Mouse (Mus musculus) left cerebral cortex, postnatal 10 days (tissue): Measurements from ENCODE around the gene Itga2. TPM values are rescaled to one million over a fixed set of nuclear protein-coding genes. Genes with fewer than 3 reads are reported as not detected.
A peak's percentile ranks its signal among the peaks of the same experiment; 100 is the strongest.

Experiments used
- DNase-seq, 2 experiments: peaks; one replicate each; pipeline ENCODE4 v3.0.0; 2021 to 2022; ENCODE audit warnings: low spot score in 2 of 2, mixed read lengths in 1 of 2; ENCODE audit errors: extremely low spot score in 1 of 2
- intact Hi-C: fragments of 180-260 bp; cut with DNase I; formaldehyde crosslinking; loops from one replicate; pipeline ENCODE4 v1.15.1; 2025
- total RNA-seq, 2 experiments: library from RNA; stranded (reverse); gene quantifications; 2 replicates each; pipeline ENCODE4 v1.2.3; 2021

Gene Itga2
- total RNA-seq, 2 experiments from 2014 or later = 0.32 to 0.58 TPM

DNA sequence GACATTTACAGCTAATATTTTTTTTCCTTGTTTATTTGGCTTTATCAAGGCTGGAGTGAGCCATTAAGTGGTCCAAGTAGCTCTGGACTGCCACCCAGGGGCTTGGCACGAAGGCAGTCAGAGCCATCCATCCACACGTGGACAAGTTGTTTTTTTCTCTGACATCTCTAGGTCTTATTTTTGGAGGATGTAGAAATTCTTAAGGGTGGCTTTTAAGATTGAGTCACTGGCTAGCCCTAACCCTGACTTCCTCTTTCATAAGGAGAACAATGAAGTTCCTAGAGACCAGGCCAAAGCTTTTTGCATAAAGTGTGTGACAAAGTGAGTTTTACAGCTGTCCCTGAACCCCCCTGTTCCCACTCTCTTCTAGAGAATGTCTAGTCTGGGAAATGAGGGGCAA is 97.3 kb downstream of the Itga2 start:
- intact Hi-C loops = no loop called here
- DNase-seq = no peak

DNA sequence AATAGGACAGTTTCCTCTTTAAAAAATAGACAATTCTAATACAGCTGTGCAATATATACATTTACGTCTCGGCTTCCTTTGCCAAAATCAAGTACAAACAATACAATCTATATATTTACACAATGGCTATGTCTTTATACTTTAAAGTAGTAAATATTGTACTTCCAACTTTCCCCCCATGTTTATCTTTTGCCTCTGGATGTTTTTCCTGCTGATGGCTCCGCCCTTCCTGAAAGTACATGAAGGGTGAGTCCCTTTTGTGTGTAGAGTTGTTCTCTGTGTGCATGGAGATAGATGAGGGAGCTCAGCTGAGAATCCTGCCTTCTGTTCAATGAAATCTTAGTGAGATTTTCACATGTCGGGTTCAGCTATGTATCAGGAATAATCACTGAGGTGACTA is 98.5 kb downstream of the Itga2 start:
- intact Hi-C loops = no loop called here

DNA sequence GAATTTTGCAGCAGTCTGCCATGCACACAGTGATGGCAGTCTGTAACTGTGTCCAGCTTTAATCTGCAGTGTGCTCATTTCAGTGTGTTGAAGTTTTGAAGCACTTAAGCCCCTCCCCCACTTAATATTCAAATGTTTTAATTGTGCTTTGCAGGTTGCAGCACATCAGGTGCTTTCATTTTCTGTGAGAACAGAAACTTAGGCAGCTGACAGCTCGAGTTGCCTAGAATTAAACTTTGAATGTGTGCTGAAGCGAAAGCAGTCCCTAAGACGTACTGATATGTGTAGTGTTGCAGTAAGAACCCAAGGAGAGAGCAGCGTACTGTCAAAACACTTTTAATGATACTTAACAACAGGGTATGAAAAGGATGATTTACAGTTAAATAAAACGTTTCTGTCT is 99.1 kb downstream of the Itga2 start:
- intact Hi-C loops = no loop called here
- DNase-seq = no peak

More for the DNA sequence above, 98.5 kb downstream of the Itga2 start:
- no peak for DNase-seq

DNA sequence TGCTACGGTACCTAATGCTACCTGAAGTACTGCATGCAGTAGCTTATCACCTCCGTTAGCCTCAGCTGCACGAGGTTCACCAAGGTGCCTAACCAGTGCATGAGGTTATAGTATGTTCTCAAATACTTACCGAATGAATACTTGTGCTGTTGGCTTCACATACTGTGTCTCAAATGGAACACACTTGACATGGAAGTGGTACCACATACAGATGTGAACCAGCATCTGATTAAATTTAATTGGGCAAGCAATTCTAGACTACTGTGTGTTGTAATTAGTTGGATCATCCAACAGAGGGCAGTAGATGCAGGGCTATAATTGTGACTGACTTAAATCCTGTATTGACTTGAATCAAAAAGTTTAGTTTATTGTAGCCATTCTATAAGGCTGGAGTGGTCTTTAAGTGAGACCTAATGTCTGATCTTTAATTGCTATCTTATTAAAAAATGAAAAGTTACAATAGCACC is 100.5 kb downstream of the Itga2 start:
- DNase-seq = peak in 1 of 2 experiments; percentile 25
- intact Hi-C loops = loop anchor here (2.0 kb wide), 1 partner anchor 135 kb away; no protein-coding TSS in a partner anchor

DNA sequence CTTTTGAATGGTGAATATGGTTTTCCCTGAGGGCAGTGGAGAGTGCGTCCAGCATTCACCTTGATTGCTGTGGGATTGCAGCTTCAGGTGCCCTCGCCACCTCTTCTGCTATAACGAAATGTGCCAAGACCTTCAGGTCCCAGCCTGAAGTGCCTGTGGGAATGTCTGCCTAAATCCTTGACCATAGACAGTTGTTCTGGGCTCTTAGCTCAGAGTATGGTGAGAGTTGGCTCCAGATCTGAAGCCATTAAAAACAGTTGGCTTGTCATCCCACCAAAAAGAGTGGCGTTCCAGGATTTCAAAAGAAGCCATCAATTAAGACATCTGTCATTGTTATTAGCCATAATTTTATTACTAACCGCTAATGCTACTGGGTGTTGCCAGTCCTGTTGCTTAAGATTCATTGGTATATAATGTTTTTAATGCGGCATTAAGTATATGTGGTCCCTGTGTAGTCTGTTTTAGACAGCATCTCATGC is 106.5 kb downstream of the Itga2 start:
- intact Hi-C loops = no loop called here
- no peak for DNase-seq

DNA sequence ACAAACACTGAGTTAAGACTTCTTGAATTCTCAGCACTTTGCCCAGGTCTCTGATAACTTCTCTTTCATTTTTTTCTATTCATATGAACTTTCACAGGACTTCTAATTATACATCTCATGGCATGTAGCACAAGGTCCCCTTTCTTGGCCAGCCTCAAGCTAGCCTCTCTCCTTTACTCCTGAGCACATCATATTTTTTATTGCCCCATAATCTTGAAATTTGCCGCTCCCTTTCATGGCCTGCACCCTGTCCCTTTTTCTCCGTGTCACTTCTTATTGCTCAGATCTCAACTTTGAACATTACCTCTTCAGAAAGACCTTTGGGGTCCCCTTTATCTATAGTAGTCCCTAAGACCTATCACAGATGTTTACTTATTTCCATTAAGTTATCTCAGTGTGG is 109.0 kb downstream of the Itga2 start:
- no peak for DNase-seq
- intact Hi-C loops = no loop called here

DNA sequence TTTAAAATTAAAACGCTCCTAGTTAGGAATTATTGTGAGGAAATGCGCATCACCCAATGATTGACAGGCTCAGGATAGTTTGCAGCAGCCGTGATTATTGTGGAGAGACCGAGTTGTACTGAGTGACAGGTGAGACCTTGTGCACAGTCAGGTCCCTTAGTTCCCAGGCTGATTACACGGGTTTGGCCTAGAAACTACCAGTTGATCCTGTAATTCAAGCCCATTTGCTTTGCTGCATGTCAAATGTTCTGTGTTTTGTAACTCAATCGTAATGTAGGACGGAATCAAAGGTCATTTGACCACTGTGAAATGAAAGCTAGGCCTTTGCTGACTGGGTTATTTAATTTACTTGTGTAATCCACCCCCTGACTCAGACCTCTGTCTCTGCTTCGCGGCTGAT is 113.4 kb downstream of the Itga2 start:
- DNase-seq = no peak
- intact Hi-C loops = no loop called here

DNA sequence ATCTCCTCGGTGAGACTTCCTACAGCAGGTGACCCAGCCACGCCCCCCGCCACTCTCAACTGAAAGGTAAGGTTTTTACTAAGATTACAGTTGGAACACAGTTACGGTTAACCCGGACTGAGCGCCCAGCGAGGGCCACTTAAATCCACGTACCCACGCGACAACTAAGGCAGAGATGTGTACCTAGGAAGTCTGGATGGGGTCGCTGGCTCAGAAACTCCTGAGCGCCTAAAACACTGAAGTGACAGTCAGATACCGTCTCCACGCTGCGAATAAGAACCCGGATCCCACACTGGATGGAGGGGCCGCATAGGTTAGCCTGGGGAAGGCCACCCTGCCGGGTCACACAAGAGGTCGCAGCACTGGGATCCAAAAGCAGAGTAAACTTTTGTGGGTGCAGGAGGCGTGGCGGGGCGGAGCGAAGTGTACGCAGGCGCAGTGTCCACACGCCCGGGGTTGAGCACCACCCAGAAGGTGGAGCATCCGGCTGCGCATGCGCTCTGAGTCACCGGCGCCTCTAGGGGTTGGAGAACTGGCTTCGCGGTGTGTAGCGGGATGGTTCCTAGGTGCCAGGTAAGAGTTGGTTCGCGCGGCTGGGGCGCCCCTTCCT is 114.0 kb downstream of the Itga2 start, which contains the start of gene Mocs2:
Mocs2 (plus strand) TSS at position 486 of the 610 bp plus-strand sequence.
- intact Hi-C loops = no loop called here
- peak; percentile 81 to 95 for DNase-seq

DNA sequence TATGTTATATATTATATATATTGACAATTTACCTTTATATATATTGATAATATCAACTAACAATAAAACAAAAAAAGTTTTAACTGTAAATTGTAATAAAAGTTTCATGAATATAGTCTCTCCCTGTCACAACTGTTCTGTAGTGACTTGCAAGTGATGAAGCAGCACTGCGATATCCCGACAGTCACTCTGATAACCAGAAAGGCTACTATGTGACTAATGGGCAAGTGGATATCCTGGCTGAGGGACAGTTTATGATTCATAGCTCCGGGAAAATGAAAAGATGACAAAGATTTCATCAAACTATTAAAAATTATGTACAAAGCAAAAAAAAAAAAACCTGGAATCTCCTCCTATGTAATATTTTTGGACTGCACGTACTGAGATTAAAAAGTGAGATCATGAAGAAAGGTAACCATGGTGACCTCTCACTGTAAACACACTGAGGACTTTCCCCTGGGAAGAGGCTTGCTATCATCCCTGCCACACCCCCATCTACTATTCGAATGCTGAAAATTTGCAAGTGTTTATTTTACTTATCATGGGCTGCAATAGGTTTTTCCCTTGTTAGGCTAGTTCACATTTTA is 122.2 kb downstream of the Itga2 start:
- intact Hi-C loops = no loop called here
- no peak for DNase-seq

DNA sequence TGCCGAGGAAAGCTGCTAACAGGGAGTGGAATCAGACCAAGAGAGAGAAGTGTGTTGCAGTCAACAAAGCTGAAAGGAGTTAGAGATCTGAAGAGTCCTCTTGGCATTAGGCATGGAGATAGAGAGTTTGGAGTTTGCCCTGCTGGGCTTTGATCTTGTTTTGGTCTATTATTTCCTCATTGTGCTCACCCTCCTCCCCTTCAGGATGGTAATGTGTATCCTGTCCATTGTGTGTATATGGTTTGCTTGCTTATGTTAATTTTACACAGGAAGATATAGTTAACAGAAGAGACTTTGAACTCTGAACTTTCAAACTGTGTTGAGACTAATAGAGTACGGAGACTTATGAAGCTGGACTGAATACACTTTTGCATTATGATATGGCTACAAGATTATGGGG is 128.9 kb downstream of the Itga2 start:
- intact Hi-C loops = no loop called here
- DNase-seq = no peak

DNA sequence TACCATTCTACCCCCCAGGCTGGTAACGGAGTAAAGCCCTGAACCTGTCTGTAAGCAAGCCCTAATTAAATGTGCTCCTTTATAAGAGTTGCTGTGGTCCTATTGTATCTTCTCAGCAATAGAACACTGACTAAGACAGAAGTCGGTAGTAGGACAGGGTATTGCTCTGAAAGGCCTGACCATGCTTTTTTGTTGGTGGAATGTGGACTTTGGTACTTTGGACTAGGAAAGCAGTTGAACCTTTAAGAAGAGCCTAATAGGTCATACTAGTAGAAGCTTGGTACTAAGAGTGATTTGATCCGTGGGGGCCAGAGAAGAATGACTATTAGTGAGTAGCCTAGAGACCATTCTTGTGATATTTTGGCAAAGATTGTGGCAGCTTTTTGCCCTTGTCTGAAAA is 130.0 kb downstream of the Itga2 start:
- DNase-seq = no peak
- intact Hi-C loops = no loop called here

DNA sequence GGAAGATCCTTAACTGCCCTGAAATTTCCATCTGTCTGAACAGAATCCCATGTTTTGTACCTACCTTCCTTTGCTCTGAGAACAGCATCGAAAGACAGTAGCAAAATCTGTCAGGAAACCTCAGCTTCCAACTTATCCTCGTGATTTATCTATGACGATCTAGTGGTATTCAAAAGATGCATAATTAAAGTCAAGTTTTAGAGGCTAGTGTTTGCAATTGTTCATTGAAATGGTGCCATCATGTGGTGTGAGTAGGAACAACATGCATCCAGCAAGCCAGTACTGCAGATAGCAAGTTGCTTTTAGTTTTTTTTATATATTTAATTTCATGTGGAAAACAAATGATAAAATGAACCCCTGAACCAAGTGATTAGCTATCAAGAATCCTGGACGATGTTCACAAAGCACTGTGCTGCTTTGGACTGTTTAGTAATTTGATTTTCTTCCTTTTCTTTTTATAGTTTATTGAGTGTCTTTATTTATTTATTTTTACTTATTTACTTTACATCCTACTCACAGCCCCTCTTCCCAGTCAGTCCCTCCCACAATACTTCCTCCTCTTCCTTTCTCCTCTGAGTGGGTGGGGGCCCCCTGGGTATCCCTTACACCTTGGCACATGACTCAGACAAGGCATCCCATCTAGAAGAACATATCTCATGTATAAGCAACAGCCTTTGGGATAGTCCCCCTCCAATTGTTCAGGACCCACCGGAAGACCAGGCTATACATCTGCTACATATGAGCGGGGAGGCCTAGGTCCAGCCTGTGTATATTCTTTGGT is 138.5 kb downstream of the Itga2 start:
- DNase-seq = peak; percentile 56 to 60
- intact Hi-C loops = loop anchor here (2.0 kb wide), 1 partner anchor 913 kb away; no protein-coding TSS in a partner anchor

DNA sequence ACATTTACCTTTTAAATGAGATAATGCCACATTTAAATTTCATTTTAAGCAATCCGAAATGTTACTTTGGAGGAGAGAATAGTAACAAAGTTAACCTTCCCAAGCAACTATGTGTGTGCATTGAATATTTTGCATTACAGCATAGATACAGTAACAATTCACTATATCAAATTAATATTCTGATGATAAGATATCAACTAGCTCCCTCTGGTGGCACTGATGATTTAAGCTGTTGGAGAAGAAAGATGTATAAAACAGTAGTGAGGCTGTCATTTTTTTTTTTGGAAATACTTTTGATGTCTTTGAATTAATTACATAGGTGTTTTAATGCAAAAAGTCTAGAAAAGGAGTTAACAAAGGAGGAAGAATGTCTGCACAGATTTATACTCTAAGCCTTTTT is 140.4 kb downstream of the Itga2 start:
- intact Hi-C loops = no loop called here
- no peak for DNase-seq

Other genes starting within 250 kb of the Itga2 start
- gene Mocs2, start 113.9 kb downstream of the Itga2 start, total RNA-seq = 10 to 100 TPM; 74.0 to 90.3 TPM
- gene Pelo, start 158.1 kb upstream of the Itga2 start, total RNA-seq = 10 to 100 TPM; 21.7 to 23.3 TPM
- gene Gm49395, start 169.8 kb upstream of the Itga2 start, total RNA-seq = 1 to 10 TPM; 1.5 to 5.6 TPM
- gene Itga1, start 169.9 kb upstream of the Itga2 start, total RNA-seq = 10 to 100 TPM; 12.7 to 13.3 TPM